9 mouse cellular contexts compared by ENCODE assay signal in genomic region chr12:64104214-64104613, GRCm38 (mm10).
A peak's percentile ranks its signal among the peaks of the same experiment; 100 is the strongest.
DNase-seq lines count a peak whose midpoint lies in the region; ATAC-seq and TF ChIP-seq lines count a peak whose summit lies in the region.
"Had no signal": no experiment of that assay in that cellular context is flagged by ENCODE, and none has a peak within 500 bp of the region (broad histone marks: within the 10 kb centered on the region; RNA-seq: fewer than 3 reads in every experiment).

No protein-coding gene starts in this region.

- in situ Hi-C loops in ES-E14 (cut with MboI; ENCODE audit: low sequenced_read_pairs in 2 of 2, unreplicated experiment in 2 of 2) = no loop called here

- H3K27me3 ChIP-seq in embryonic facial prominence, embryonic 11.5 days (ENCODE audit: control insufficient read depth, insufficient read depth, low read length) = no peaks in the 10 kb centered on the region
- no peaks in the 10 kb centered on the region for H3K27me3 ChIP-seq in embryonic facial prominence, embryonic 10.5 days (replicated peaks; ENCODE audit: low read depth, poor library complexity, severe bottlenecking)
- H3K27me3 ChIP-seq: limb, embryonic 15.5 days had no signal

- H3K9me3 ChIP-seq in embryonic facial prominence, embryonic 11.5 days (replicated peaks; ENCODE audit: control insufficient read depth, low read length) = no peaks in the 10 kb centered on the region
- no peaks in the 10 kb centered on the region for H3K9me3 ChIP-seq in embryonic facial prominence, embryonic 10.5 days
- H3K9me3 ChIP-seq in ES-E14 (ENCODE audit: control insufficient read depth, insufficient read depth, low read depth, low read length) = no peaks in the 10 kb centered on the region
- H3K9me3 ChIP-seq: limb, embryonic 15.5 days had no signal

- H3K4me3 ChIP-seq in embryonic facial prominence, embryonic 11.5 days (ENCODE audit: low read depth, low read length) = no peak overlapping the region
- no peak overlapping the region for H3K4me3 ChIP-seq in embryonic facial prominence, embryonic 10.5 days
- H3K4me3 ChIP-seq in layer of hippocampus, adult 2 months = no peak overlapping the region
- H3K4me3 ChIP-seq in ES-E14 (ENCODE audit: insufficient read depth in 1 of 2, low read depth in 1 of 2, low read length in 2 of 2, poor library complexity in 1 of 2, severe bottlenecking in 1 of 2) = no peak overlapping the region
- H3K4me3 ChIP-seq: limb, embryonic 15.5 days had no signal

- 26% methylated on average over 2 of the region's 2 CpGs for WGBS in embryonic facial prominence, embryonic 11.5 days
- 44% methylated on average over 2 of the region's 2 CpGs for WGBS in embryonic facial prominence, embryonic 10.5 days

- no peak overlapping the region for H3K4me2 ChIP-seq in embryonic facial prominence, embryonic 11.5 days (ENCODE audit: low read depth, low read length)
- H3K4me2 ChIP-seq: limb, embryonic 15.5 days had no signal

- H3K36me3 ChIP-seq in embryonic facial prominence, embryonic 11.5 days (replicated peaks; ENCODE audit: control insufficient read depth, insufficient read depth, low read depth, low read length) = no peaks in the 10 kb centered on the region
- H3K36me3 ChIP-seq in embryonic facial prominence, embryonic 10.5 days (replicated peaks) = no peaks in the 10 kb centered on the region
- no peaks in the 10 kb centered on the region for H3K36me3 ChIP-seq in ES-E14 (ENCODE audit: control insufficient read depth, insufficient read depth, low read length, poor library complexity, severe bottlenecking)
- H3K36me3 ChIP-seq: limb, embryonic 15.5 days had no signal

- no peak overlapping the region for H3K27ac ChIP-seq in embryonic facial prominence, embryonic 11.5 days (replicated peaks; ENCODE audit: low read depth, low read length)
- H3K27ac ChIP-seq in embryonic facial prominence, embryonic 10.5 days (replicated peaks) = no peak overlapping the region
- H3K27ac ChIP-seq in layer of hippocampus, adult 2 months = no peak overlapping the region
- no peak overlapping the region for H3K27ac ChIP-seq in ES-E14 (ENCODE audit: insufficient read depth, low read depth, low read length, poor library complexity, severe bottlenecking)
- H3K27ac ChIP-seq: limb, embryonic 15.5 days had no signal

- ATAC-seq in embryonic facial prominence, embryonic 11.5 days (replicated peaks; ENCODE audit: insufficient number of reproducible peaks, low FRiP score, low TSS enrichment, low read depth) = no peak

- TF ChIP-seq CTCF in layer of hippocampus, adult 2 months (conservative IDR thresholded peaks at IDR 0.05) = peak; percentile 80

- peak; percentile 60 for DNase-seq in embryonic facial prominence, embryonic 11.5 days (ENCODE audit: low spot score)
- no peak for DNase-seq in embryonic facial prominence, embryonic 10.5 days (ENCODE audit: low spot score)
- DNase-seq in layer of hippocampus, adult 2 months (ENCODE audit: low spot score in 2 of 2) = peak in 1 of 2 experiments; percentile 43
- DNase-seq in layer of hippocampus, postnatal 14 days (ENCODE audit: low spot score in 2 of 2) = no peak
- peak; percentile 25 for DNase-seq in ES-E14 (ENCODE audit: low read depth, low spot score)
- DNase-seq in forelimb bud, embryonic 11.5 days (ENCODE audit: low read depth, low spot score) = peak; percentile 24
- no peak for DNase-seq in spleen, postnatal 10 days (ENCODE audit: low spot score in 2 of 2)
- no peak for DNase-seq in T-cell, adult 2 months (ENCODE audit: low spot score)

- H3K9ac ChIP-seq in embryonic facial prominence, embryonic 11.5 days (replicated peaks; ENCODE audit: low read length) = no peak overlapping the region
- H3K9ac ChIP-seq in ES-E14 (ENCODE audit: insufficient read depth, low read depth, low read length, poor library complexity, severe bottlenecking) = no peak overlapping the region
- H3K9ac ChIP-seq: limb, embryonic 15.5 days had no signal

- no peaks in the 10 kb centered on the region for H3K4me1 ChIP-seq in embryonic facial prominence, embryonic 11.5 days (ENCODE audit: control insufficient read depth, insufficient read depth, low read length)
- H3K4me1 ChIP-seq in embryonic facial prominence, embryonic 10.5 days = no peaks in the 10 kb centered on the region
- H3K4me1 ChIP-seq in ES-E14 (ENCODE audit: control insufficient read depth in 2 of 2, insufficient read depth in 2 of 2, low read length in 2 of 2, poor library complexity in 1 of 2) = no peaks in the 10 kb centered on the region
- H3K4me1 ChIP-seq: limb, embryonic 15.5 days had no signal

TF ChIP-seq in ES-E14, 5 proteins besides CTCF, POLR2A, EP300 and RAD21:
- TF ChIP-seq ZNF384 (IDR thresholded peaks at IDR 0.05; ENCODE audit: low read depth, low read length) (no peak), ZC3H11A (IDR thresholded peaks at IDR 0.05; ENCODE audit: borderline replicate concordance, low read depth, low read length) (0 out of 2 replicates have a peak, but pooled peaks have one; percentile 8), MAFK (IDR thresholded peaks at IDR 0.05; ENCODE audit: insufficient read depth, low read depth, low read length) (no peak), HCFC1 (IDR thresholded peaks at IDR 0.05; ENCODE audit: borderline replicate concordance, insufficient read depth, low read length) (no peak)

Comparison
In these comparisons a context has a peak if more than half of its experiments do, and no peak if none do; other contexts are left out.
1. DNase-seq: peak in embryonic facial prominence, embryonic 11.5 days (single experiment), ES-E14 (single experiment) and forelimb bud, embryonic 11.5 days (single experiment); none in embryonic facial prominence, embryonic 10.5 days (single experiment), layer of hippocampus, postnatal 14 days (0 of 2), spleen, postnatal 10 days (0 of 2) and T-cell, adult 2 months (single experiment).